Mouse (Mus musculus) testis, adult 2 months (tissue): ENCODE results near the gene 4930595M18Rik. TPM values are rescaled to one million over a fixed set of nuclear protein-coding genes. Genes with fewer than 3 reads are reported as not detected.
A peak's percentile ranks its signal among the peaks of the same experiment; 100 is the strongest.

Experiments
- H3K27ac ChIP-seq: fragments of 200-500 bp; 2 replicates; pipeline ENCODE4 v1.5.1; 2012; ENCODE audit warnings: low read depth, low read length; ENCODE audit not compliant: control insufficient read depth, insufficient read depth
- H3K27me3 ChIP-seq: fragments of 200-500 bp; 2 replicates; pipeline ENCODE4 v1.6.1; 2012; ENCODE audit warnings: mild to moderate bottlenecking, low read length, moderate library complexity; ENCODE audit not compliant: control insufficient read depth, insufficient read depth
- H3K36me3 ChIP-seq: fragments of 200-500 bp; 2 replicates; pipeline ENCODE4 v1.6.1; 2012; ENCODE audit warnings: mild to moderate bottlenecking, low read length; ENCODE audit not compliant: control insufficient read depth, insufficient read depth
- H3K4me1 ChIP-seq: fragments of 200-500 bp; 2 replicates; pipeline ENCODE4 v1.6.1; 2012; ENCODE audit warnings: low read length; ENCODE audit not compliant: control insufficient read depth, insufficient read depth
- H3K4me3 ChIP-seq: fragments of 200-500 bp; 2 replicates; pipeline ENCODE4 v1.5.1; 2012; ENCODE audit warnings: low read depth, mild to moderate bottlenecking, low read length, moderate library complexity, mixed read lengths; ENCODE audit not compliant: control insufficient read depth
- CTCF ChIP-seq: fragments of 200-500 bp; IDR thresholded peaks from 2 replicates; pipeline ENCODE4 v1.5.1; 2012; ENCODE audit warnings: low read depth, mild to moderate bottlenecking, inconsistent platforms, low read length, moderate library complexity; ENCODE audit not compliant: control insufficient read depth, insufficient read depth, insufficient replicate concordance
- POLR2A ChIP-seq: fragments of 200-500 bp; IDR thresholded peaks from 2 replicates; pipeline ENCODE4 v1.6.1; 2012; ENCODE audit warnings: low read depth, mild to moderate bottlenecking, inconsistent platforms, low read length, moderate library complexity; ENCODE audit not compliant: control insufficient read depth
- polyA plus RNA-seq: library from polyadenylated mRNA; depleted of rRNA; stranded (reverse); fragments of >200 nt; gene quantifications from 2 replicates; pipeline ENCODE4 v1.2.3, GENCODE M21; 2012; rRNA removed

4930595M18Rik gene
- 1.7 and 2.2 TPM in 2 replicates for polyA plus RNA-seq

DNA sequence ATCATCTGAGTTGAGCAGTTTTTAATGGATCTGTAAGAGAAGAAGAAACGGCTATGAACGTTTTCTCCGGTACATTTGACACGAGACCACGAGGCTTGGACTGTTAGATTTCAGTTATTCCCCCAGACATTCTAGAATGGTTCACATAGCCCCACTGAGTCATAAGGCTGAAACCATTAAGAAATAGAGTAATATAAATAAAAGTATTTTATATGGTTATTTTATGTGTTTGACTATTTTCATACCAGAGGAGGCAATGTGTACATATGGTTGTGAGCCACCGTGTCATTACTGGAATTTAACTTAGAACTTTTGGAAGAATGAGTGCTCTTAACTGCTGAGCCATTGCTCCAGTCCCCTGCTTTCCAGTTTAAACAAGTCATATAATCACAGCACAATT is at the start of gene 4930595M18Rik:
4930595M18Rik (minus strand) TSS at position 101 of the 400 bp plus-strand sequence.
- no peaks in the 10 kb centered on the region for H3K27me3 ChIP-seq
- H3K36me3 ChIP-seq, result no peaks in the 10 kb centered on the region
- peak within 1 kb of the TSS; percentile 38; the same call in 1 of the 2 replicates for H3K4me3 ChIP-seq
- TF ChIP-seq POLR2A (no peak), CTCF (no peak)
- peak within 1 kb of the TSS; percentile 93 for H3K27ac ChIP-seq
- H3K4me1 ChIP-seq, result no peaks in the 10 kb centered on the region

DNA sequence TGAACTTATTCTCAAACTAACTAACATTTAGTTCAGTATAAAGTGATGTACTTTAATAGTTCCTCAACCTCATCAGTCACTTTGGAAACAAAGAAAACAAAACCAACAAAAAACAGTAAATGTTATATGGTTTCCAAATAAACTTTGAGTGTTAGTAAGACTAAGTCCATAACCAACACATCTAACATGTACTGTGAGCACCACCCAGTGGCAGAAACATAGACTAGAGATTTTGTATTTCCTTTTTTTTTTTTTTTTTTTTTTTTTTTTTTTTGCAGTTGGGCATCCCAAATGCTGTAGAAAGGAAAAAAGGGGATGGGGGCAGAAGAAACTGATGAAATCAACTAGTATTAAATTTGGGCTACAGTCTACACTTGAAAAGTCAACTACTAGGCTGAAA is 14.6 kb upstream of the 4930595M18Rik start:
- no peak overlapping the region for H3K27ac ChIP-seq
- H3K36me3 ChIP-seq, result no peaks in the 10 kb centered on the region
- H3K27me3 ChIP-seq, result no peaks in the 10 kb centered on the region
- no peaks in the 10 kb centered on the region for H3K4me1 ChIP-seq
- TF ChIP-seq POLR2A (no peak), CTCF (no peak)
- H3K4me3 ChIP-seq, result no peak overlapping the region
